Mouse (Mus musculus) kidney, postnatal 0 days (tissue): ENCODE results near the gene Rnf185. TPM values are rescaled to one million over a fixed set of nuclear protein-coding genes. Genes with fewer than 3 reads are reported as not detected.

Experiments used
- ATAC-seq: fragments of 200-750 bp; cut with Nextera tagmentation; replicated peaks from 2 replicates; pipeline ENCODE4 v1.8.0; 2017; ENCODE audit warnings: low read depth, moderate number of reproducible peaks, moderate TSS enrichment, moderate library complexity; ENCODE audit not compliant: low FRiP score
- DNase-seq: peaks from one replicate; pipeline ENCODE4 v3.0.0-alpha.2; 2016; ENCODE audit warnings: low spot score
- H3K27ac ChIP-seq: fragments of 300-500 bp; sonication (generic); 2 replicates; pipeline ENCODE4 v1.5.1; 2014; ENCODE audit warnings: mild to moderate bottlenecking
- H3K27me3 ChIP-seq: fragments of 300-500 bp; sonication (generic); 2 replicates; pipeline ENCODE4 v1.6.1; 2014; ENCODE audit warnings: low read length, mixed read lengths; ENCODE audit not compliant: insufficient read depth
- H3K36me3 ChIP-seq: fragments of 300-500 bp; sonication (generic); 2 replicates; pipeline ENCODE4 v1.6.1; 2014; ENCODE audit warnings: low read length, mixed read lengths; ENCODE audit not compliant: insufficient read depth
- H3K4me1 ChIP-seq: fragments of 300-500 bp; sonication (generic); replicated peaks from 2 replicates; pipeline ENCODE4 v1.6.1; 2014; ENCODE audit warnings: antibody characterized with exemption, low read length, mixed read lengths; ENCODE audit not compliant: insufficient read depth
- H3K4me2 ChIP-seq: fragments of 300-500 bp; sonication (generic); 2 replicates; pipeline ENCODE4 v1.6.1; 2014; ENCODE audit warnings: mild to moderate bottlenecking, low read length, moderate library complexity, mixed read lengths
- H3K4me3 ChIP-seq: fragments of 300-500 bp; sonication (generic); replicated peaks from 2 replicates; pipeline ENCODE4 v1.5.1; 2014; ENCODE audit warnings: low read depth, low read length
- H3K9ac ChIP-seq: fragments of 300-500 bp; sonication (generic); 2 replicates; pipeline ENCODE4 v1.6.1; 2014; ENCODE audit warnings: low read depth, low read length
- H3K9me3 ChIP-seq: fragments of 300-500 bp; sonication (generic); replicated peaks from 2 replicates; pipeline ENCODE4 v1.6.1; 2016; ENCODE audit warnings: low read length, inconsistent platforms, mixed read lengths
- CTCF ChIP-seq: IDR thresholded peaks from 2 replicates; pipeline ENCODE4 v1.5.1; 2016; ENCODE audit warnings: antibody characterized with exemption, low read depth, mild to moderate bottlenecking, moderate library complexity
- WGBS: fragments of 180-500 bp; shearing (Covaris S2); extraction: QIAGEN DNeasy Blood & Tissue Kit; methylation state at CpG from one replicate; pipeline ENCODE4 v1.1.7; 2014; 5-methylcytosine and 5-hydroxymethylcytosine counted together
- polyA plus RNA-seq: library from polyadenylated mRNA; unstranded; fragments of >200 nt; fragmentation: Nextera tagmentation; extraction: Ambion mirVana; gene quantifications from 2 replicates; pipeline ENCODE4 v1.2.1, GENCODE M21; 2015

Rnf185 gene
- polyA plus RNA-seq, 1 experiment from 2014 or later: 37.8 TPM

GRCm38 (mm10) chr11:3381148-3381814 lies 70.9 kb downstream of the Rnf185 start:
- Histone ChIP-seq H3K4me2 (no peak overlapping the region), H3K9ac (no peak overlapping the region), H3K4me3 (no peak overlapping the region), H3K36me3 (0 out of 2 replicates have a peak, but pooled peaks cover 3% of the 10 kb centered on the region), H3K27ac (no peak overlapping the region), H3K9me3 (no peaks in the 10 kb centered on the region), H3K4me1 (no peaks in the 10 kb centered on the region), H3K27me3 (no peaks in the 10 kb centered on the region)
- no peak for ATAC-seq
- WGBS: 90% methylated on average over 6 of the region's 6 CpGs
- TF ChIP-seq CTCF: no peak
- no peak for DNase-seq

- H3K9me3 ChIP-seq: no peaks in the 10 kb centered on the region
- H3K4me2 ChIP-seq: no peak overlapping the region
- TF ChIP-seq CTCF: no peak
- H3K27ac ChIP-seq: no peak overlapping the region
- WGBS: 76% methylated on average over 4 of the region's 4 CpGs
- H3K9ac ChIP-seq: no peak overlapping the region
- ATAC-seq (no peak), DNase-seq (no peak)
- H3K4me3 ChIP-seq: no peak overlapping the region
- H3K27me3 ChIP-seq: no peaks in the 10 kb centered on the region
- 0 out of 2 replicates have a peak, but pooled peaks cover 2% of the 10 kb centered on the region for H3K4me1 ChIP-seq
- 0 out of 2 replicates have a peak, but pooled peaks cover 3% of the 10 kb centered on the region for H3K36me3 ChIP-seq
Measured at GRCm38 (mm10) chr11:3379427-3379826, 72.7 kb downstream of the Rnf185 start.

GRCm38 (mm10) chr11:3374741-3375140 lies 77.4 kb downstream of the Rnf185 start:
- Histone ChIP-seq H3K4me3 (no peak overlapping the region), H3K27me3 (no peaks in the 10 kb centered on the region), H3K9ac (no peak overlapping the region), H3K9me3 (no peaks in the 10 kb centered on the region), H3K4me2 (no peak overlapping the region; the same call in 1 of the 2 replicates), H3K36me3 (0 out of 2 replicates have a peak, but pooled peaks cover 3% of the 10 kb centered on the region), H3K4me1 (peaks cover 22% of the 10 kb centered on the region), H3K27ac (0 out of 2 replicates have a peak overlapping the region, but pooled peaks have one; percentile 63)
- no peak for DNase-seq
- no peak for TF ChIP-seq CTCF
- 59% methylated on average over 12 of the region's 12 CpGs for WGBS
- ATAC-seq: no peak

- H3K4me1 ChIP-seq: peaks cover 22% of the 10 kb centered on the region
- DNase-seq: peak; percentile 88
- WGBS: 14% methylated on average over 7 of the region's 7 CpGs
Measured at GRCm38 (mm10) chr11:3374293-3374645, 77.9 kb downstream of the Rnf185 start.

GRCm38 (mm10) chr11:3373591-3374292 lies 78.4 kb downstream of the Rnf185 start:
- peak overlapping the region; percentile 21; the same call in 1 of the 2 replicates for H3K4me2 ChIP-seq
- H3K9ac ChIP-seq: no peak overlapping the region
- H3K36me3 ChIP-seq: 0 out of 2 replicates have a peak, but pooled peaks cover 3% of the 10 kb centered on the region
- no peaks in the 10 kb centered on the region for H3K9me3 ChIP-seq
- peak overlapping the region; percentile 63; the same call in 1 of the 2 replicates for H3K27ac ChIP-seq
- TF ChIP-seq CTCF: no peak
- DNase-seq (peak; percentile 65), ATAC-seq (no peak; the same call in none of the 2 replicates)
- 29% methylated on average over 7 of the region's 7 CpGs for WGBS
- no peaks in the 10 kb centered on the region for H3K27me3 ChIP-seq
- H3K4me3 ChIP-seq: no peak overlapping the region
- H3K4me1 ChIP-seq: peaks cover 22% of the 10 kb centered on the region

More at GRCm38 (mm10) chr11:3374293-3374645, 77.9 kb downstream of the Rnf185 start:
- H3K27me3 ChIP-seq: no peaks in the 10 kb centered on the region
- H3K9me3 ChIP-seq: no peaks in the 10 kb centered on the region
- H3K9ac ChIP-seq: no peak overlapping the region
- no peak for TF ChIP-seq CTCF
- H3K4me3 ChIP-seq: no peak overlapping the region
- H3K27ac ChIP-seq: peak overlapping the region; percentile 63; the same call in 1 of the 2 replicates
- H3K4me2 ChIP-seq: peak overlapping the region; percentile 21; the same call in 1 of the 2 replicates
- peak; percentile 38 for ATAC-seq
- H3K36me3 ChIP-seq: 0 out of 2 replicates have a peak, but pooled peaks cover 3% of the 10 kb centered on the region

GRCm38 (mm10) chr11:3371599-3372295 lies 80.4 kb downstream of the Rnf185 start:
- no peak for TF ChIP-seq CTCF
- no peak for ATAC-seq
- no peaks in the 10 kb centered on the region for H3K27me3 ChIP-seq
- H3K4me3 ChIP-seq: peak overlapping the region; percentile 50
- peak overlapping the region; percentile 48; the same call in 1 of the 2 replicates for H3K27ac ChIP-seq
- DNase-seq: peak; percentile 26
- 30% methylated on average over 6 of the region's 7 CpGs for WGBS
- H3K4me2 ChIP-seq: peak overlapping the region; percentile 92
- H3K9ac ChIP-seq: peak overlapping the region; percentile 66
- H3K4me1 ChIP-seq: peaks cover 22% of the 10 kb centered on the region
- H3K9me3 ChIP-seq: no peaks in the 10 kb centered on the region
- H3K36me3 ChIP-seq: no peaks in the 10 kb centered on the region
